Mouse (Mus musculus) stomach, postnatal 0 days (tissue): ENCODE measurements around the gene Tedc1. TPM values are rescaled to one million over a fixed set of nuclear protein-coding genes. Genes with fewer than 3 reads are reported as not detected.

Experiments used
- ATAC-seq: fragments of 200-750 bp; cut with Nextera tagmentation; 2 replicates; pipeline ENCODE4 v1.8.0; 2017; ENCODE audit not compliant: low FRiP score, low TSS enrichment
- DNase-seq: peaks from one replicate; pipeline ENCODE4 v3.0.0-alpha.2; 2016; ENCODE audit warnings: low spot score
- H3K27ac ChIP-seq: fragments of 300-500 bp; sonication (generic); replicated peaks from 2 replicates; pipeline ENCODE4 v1.5.1; 2014; ENCODE audit warnings: mild to moderate bottlenecking, control low read depth
- H3K27me3 ChIP-seq: fragments of 300-500 bp; sonication (generic); 2 replicates; pipeline ENCODE4 v1.6.1; 2014; ENCODE audit warnings: low read length; ENCODE audit not compliant: control insufficient read depth, insufficient read depth
- H3K36me3 ChIP-seq: fragments of 300-500 bp; sonication (generic); 2 replicates; pipeline ENCODE4 v1.6.1; 2014; ENCODE audit warnings: low read length, mixed read lengths; ENCODE audit not compliant: control insufficient read depth, insufficient read depth
- H3K4me1 ChIP-seq: fragments of 300-500 bp; sonication (generic); replicated peaks from 2 replicates; pipeline ENCODE4 v1.6.1; 2014; ENCODE audit warnings: antibody characterized with exemption; ENCODE audit not compliant: control insufficient read depth, insufficient read depth
- H3K4me2 ChIP-seq: fragments of 300-500 bp; sonication (generic); replicated peaks from 2 replicates; pipeline ENCODE4 v1.6.1; 2014; ENCODE audit warnings: low read depth, mild to moderate bottlenecking, control low read depth, moderate library complexity
- H3K4me3 ChIP-seq: fragments of 300-500 bp; sonication (generic); 2 replicates; pipeline ENCODE4 v1.5.1; 2014; ENCODE audit warnings: low read depth, low read length, control low read depth
- H3K9ac ChIP-seq: fragments of 300-500 bp; sonication (generic); 2 replicates; pipeline ENCODE4 v1.6.1; 2014; ENCODE audit warnings: mild to moderate bottlenecking, low read length, control low read depth, mixed read lengths
- H3K9me3 ChIP-seq: fragments of 300-500 bp; sonication (generic); 2 replicates; pipeline ENCODE4 v1.6.1; 2016; ENCODE audit warnings: low read length; ENCODE audit not compliant: control insufficient read depth
- CTCF ChIP-seq: IDR thresholded peaks from 2 replicates; pipeline ENCODE4 v1.5.1; 2016; ENCODE audit warnings: antibody characterized with exemption, low read depth, mild to moderate bottlenecking, moderate library complexity
- EP300 ChIP-seq: optimal IDR thresholded peaks from 2 replicates; pipeline ENCODE3; 2016; ENCODE audit warnings: antibody characterized with exemption
- WGBS: fragments of 180-500 bp; shearing (Covaris S2); extraction: QIAGEN DNeasy Blood & Tissue Kit; methylation state at CpG from one replicate; pipeline ENCODE4 v1.1.7; 2014; 5-methylcytosine and 5-hydroxymethylcytosine counted together
- polyA plus RNA-seq: library from polyadenylated mRNA; unstranded; fragments of >200 nt; fragmentation: Nextera tagmentation; extraction: Ambion mirVana; gene quantifications from 2 replicates; pipeline ENCODE4 v1.2.1, GENCODE M21; 2015

The Tedc1 gene
- polyA plus RNA-seq, 1 experiment from 2014 or later, result 6.0 TPM

- Histone ChIP-seq H3K36me3 (no peaks in the 10 kb centered on the region), H3K9ac (peak overlapping the region; percentile 61; the same call in 1 of the 2 replicates), H3K27ac (no peak overlapping the region), H3K27me3 (no peaks in the 10 kb centered on the region), H3K4me2 (peak overlapping the region; percentile 81; the same call in 1 of the 2 replicates), H3K4me3 (no peak overlapping the region), H3K4me1 (peaks cover 13% of the 10 kb centered on the region), H3K9me3 (no peaks in the 10 kb centered on the region)
- no peak for TF ChIP-seq EP300
- TF ChIP-seq CTCF, result no peak
- WGBS, result 81% methylated on average over 6 of the region's 6 CpGs
- ATAC-seq (no peak), DNase-seq (no peak)
Measured at GRCm38 (mm10) chr12:113152991-113153525, 3.2 kb upstream of the Tedc1 start.

- no peak for TF ChIP-seq CTCF
- no peak for TF ChIP-seq EP300
- Histone ChIP-seq H3K4me2 (no peak overlapping the region), H3K4me1 (peaks cover 8% of the 10 kb centered on the region), H3K9me3 (no peaks in the 10 kb centered on the region), H3K36me3 (no peaks in the 10 kb centered on the region), H3K27ac (no peak overlapping the region), H3K4me3 (no peak overlapping the region), H3K9ac (no peak overlapping the region), H3K27me3 (no peaks in the 10 kb centered on the region)
- WGBS, result 90% methylated on average over 7 of the region's 7 CpGs
- no peak for ATAC-seq
- no peak for DNase-seq
Measured at GRCm38 (mm10) chr12:113153971-113154370, 2.2 kb upstream of the Tedc1 start.

- H3K9me3 ChIP-seq, result no peaks in the 10 kb centered on the region
- no peak overlapping the region for H3K4me3 ChIP-seq
- H3K27ac ChIP-seq, result peak overlapping the region; percentile 89
- H3K9ac ChIP-seq, result no peak overlapping the region
- ATAC-seq (no peak), DNase-seq (no peak)
- peak overlapping the region; percentile 70 for H3K4me2 ChIP-seq
- TF ChIP-seq CTCF (no peak), EP300 (no peak)
- H3K36me3 ChIP-seq, result no peaks in the 10 kb centered on the region
- WGBS, result 56% methylated on average over 6 of the region's 6 CpGs
- H3K27me3 ChIP-seq, result no peaks in the 10 kb centered on the region
- H3K4me1 ChIP-seq, result peaks cover 8% of the 10 kb centered on the region
Measured at GRCm38 (mm10) chr12:113154747-113155075, 1.5 kb upstream of the Tedc1 start.

GRCm38 (mm10) chr12:113155076-113155771 lies 997 bp upstream of the Tedc1 start:
- peak; percentile 76 for DNase-seq
- peaks cover 8% of the 10 kb centered on the region for H3K4me1 ChIP-seq

GRCm38 (mm10) chr12:113156540-113156929 lies 314 bp downstream of the Tedc1 start:
- Histone ChIP-seq H3K36me3 (no peaks in the 10 kb centered on the region), H3K9ac (peak overlapping the region; percentile 49), H3K27ac (0 out of 2 replicates have a peak overlapping the region, but pooled peaks have one; percentile 36), H3K4me1 (peaks cover 7% of the 10 kb centered on the region; the same call in 1 of the 2 replicates), H3K4me2 (peak overlapping the region; percentile 90), H3K27me3 (no peaks in the 10 kb centered on the region), H3K4me3 (peak overlapping the region; percentile 51), H3K9me3 (no peaks in the 10 kb centered on the region)
- ATAC-seq, result peak; percentile 22
- DNase-seq, result no peak
- WGBS, result 0% methylated on average over 23 of the region's 23 CpGs
- TF ChIP-seq EP300 (no peak), CTCF (no peak)

More at GRCm38 (mm10) chr12:113155076-113155771, 997 bp upstream of the Tedc1 start:
- no peaks in the 10 kb centered on the region for H3K27me3 ChIP-seq
- H3K27ac ChIP-seq, result peak overlapping the region; percentile 89
- H3K9ac ChIP-seq, result peak overlapping the region; percentile 63
- 0 out of 2 replicates have a peak, but pooled peaks have one; percentile 3 for ATAC-seq
- peak overlapping the region; percentile 40 for H3K4me3 ChIP-seq
- no peaks in the 10 kb centered on the region for H3K9me3 ChIP-seq
- TF ChIP-seq CTCF (no peak), EP300 (no peak)
- no peaks in the 10 kb centered on the region for H3K36me3 ChIP-seq
- 4% methylated on average over 32 of the region's 32 CpGs for WGBS
- H3K4me2 ChIP-seq, result peak overlapping the region; percentile 70

GRCm38 (mm10) chr12:113157002-113157401 lies 781 bp downstream of the Tedc1 start:
- 31% methylated on average over 8 of the region's 8 CpGs for WGBS
- peaks cover 4% of the 10 kb centered on the region; the same call in 1 of the 2 replicates for H3K4me1 ChIP-seq
- H3K36me3 ChIP-seq, result no peaks in the 10 kb centered on the region
- H3K4me2 ChIP-seq, result peak overlapping the region; percentile 90
- H3K4me3 ChIP-seq, result peak overlapping the region; percentile 51
- H3K9me3 ChIP-seq, result no peaks in the 10 kb centered on the region
- H3K27me3 ChIP-seq, result no peaks in the 10 kb centered on the region
- TF ChIP-seq CTCF (no peak), EP300 (no peak)
- ATAC-seq (no peak), DNase-seq (no peak)
- no peak overlapping the region for H3K9ac ChIP-seq
- H3K27ac ChIP-seq, result no peak overlapping the region
